Mouse (Mus musculus) frontal cortex, postnatal 25 days (tissue): ENCODE measurements around the gene Spp2.
A peak's percentile ranks its signal among the peaks of the same experiment; 100 is the strongest.

Experiments used
- DNase-seq, 2 experiments: peaks; one replicate each; pipeline ENCODE4 v3.0.0; 2022; ENCODE audit warnings: low spot score in 2 of 2

Gene Spp2

GRCm38 (mm10) chr1:88406807-88407198 is at the start of gene Spp2:
Gene Spp2, plus strand, starts transcription at chr1:88406961.
- no peak for DNase-seq

- DNase-seq, result peak; percentile 9 to 60
These were observed 49.2 kb upstream of the Spp2 start for GRCm38 (mm10) chr1:88357458-88358090.

GRCm38 (mm10) chr1:88358102-88358654 is 48.6 kb upstream of the Spp2 start:
- no peak for DNase-seq

GRCm38 (mm10) chr1:88361085-88361484 is 45.7 kb upstream of the Spp2 start:
- DNase-seq, result no peak

- no peak for DNase-seq
These were observed 39.7 kb upstream of the Spp2 start for GRCm38 (mm10) chr1:88366881-88367644.

- DNase-seq, result no peak
These were observed 28.3 kb upstream of the Spp2 start for GRCm38 (mm10) chr1:88378446-88378845.

- no peak for DNase-seq
These were observed 15.1 kb upstream of the Spp2 start for GRCm38 (mm10) chr1:88391632-88392031.

GRCm38 (mm10) chr1:88393321-88393720 is 13.4 kb upstream of the Spp2 start:
- DNase-seq, result no peak

GRCm38 (mm10) chr1:88403378-88403777 is 3.4 kb upstream of the Spp2 start:
- DNase-seq, result no peak

GRCm38 (mm10) chr1:88406078-88406806 is 519 bp upstream of the Spp2 start:
- no peak for DNase-seq

- DNase-seq, result no peak
These were observed 1.6 kb downstream of the Spp2 start for GRCm38 (mm10) chr1:88408340-88408739.

- no peak for DNase-seq
These were observed 5.3 kb downstream of the Spp2 start for GRCm38 (mm10) chr1:88412013-88412412.

GRCm38 (mm10) chr1:88418943-88419342 is 12.2 kb downstream of the Spp2 start:
- DNase-seq, result no peak

GRCm38 (mm10) chr1:88422045-88422444 is 15.3 kb downstream of the Spp2 start:
- no peak for DNase-seq

GRCm38 (mm10) chr1:88422846-88423395 is 16.2 kb downstream of the Spp2 start:
- no peak for DNase-seq

- DNase-seq, result peak; percentile 64 to 76
These were observed 18.0 kb downstream of the Spp2 start for GRCm38 (mm10) chr1:88424602-88425252.

GRCm38 (mm10) chr1:88427987-88428741 is 21.4 kb downstream of the Spp2 start:
- DNase-seq, result no peak

GRCm38 (mm10) chr1:88429413-88429812 is 22.7 kb downstream of the Spp2 start:
- DNase-seq, result no peak

- DNase-seq, result no peak
These were observed 24.5 kb downstream of the Spp2 start for GRCm38 (mm10) chr1:88431262-88431661.

- no peak for DNase-seq
These were observed 25.8 kb downstream of the Spp2 start for GRCm38 (mm10) chr1:88432601-88433000.
